Mouse (Mus musculus): ENCODE results near the gene Osbpl9.
A peak's percentile ranks its signal among the peaks of the same experiment; 100 is the strongest.

Osbpl9 gene

DNA sequence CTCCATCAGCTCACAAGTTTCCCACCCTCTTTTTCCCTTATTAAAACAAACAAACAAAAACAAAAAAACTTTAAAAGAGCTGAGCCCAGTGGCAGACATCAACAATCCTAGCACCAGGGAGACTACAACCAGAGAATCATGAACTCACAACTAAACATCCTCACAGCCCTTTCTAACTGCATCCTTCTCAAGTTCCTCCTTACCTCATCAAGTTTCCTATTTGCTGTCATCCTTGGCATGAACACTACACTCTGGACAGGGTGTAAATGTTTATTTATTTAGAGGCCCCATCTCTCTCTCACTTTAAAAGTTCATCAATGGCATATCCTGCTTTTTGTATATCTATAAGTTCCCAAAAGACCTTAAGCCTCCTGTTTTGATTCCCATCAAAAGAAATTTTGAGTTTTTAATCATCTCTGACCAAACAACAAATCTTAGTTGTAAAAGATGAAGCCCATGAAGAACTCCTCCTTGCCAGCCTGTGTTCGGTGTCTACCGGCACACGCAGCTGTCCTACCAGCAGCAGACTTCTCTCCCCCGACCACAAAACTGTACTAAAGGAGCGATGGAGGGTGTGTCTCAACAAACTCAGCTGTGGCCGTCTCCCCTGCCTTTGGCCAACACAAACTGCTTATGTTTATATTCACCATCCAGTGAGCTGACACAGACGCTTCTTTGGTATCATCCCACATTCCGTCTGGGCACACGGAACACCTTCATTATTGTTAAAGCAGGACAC, 98.8 kb downstream of the Osbpl9 start:
- no peak for DNase-seq (ENCODE audit: low spot score)

DNA sequence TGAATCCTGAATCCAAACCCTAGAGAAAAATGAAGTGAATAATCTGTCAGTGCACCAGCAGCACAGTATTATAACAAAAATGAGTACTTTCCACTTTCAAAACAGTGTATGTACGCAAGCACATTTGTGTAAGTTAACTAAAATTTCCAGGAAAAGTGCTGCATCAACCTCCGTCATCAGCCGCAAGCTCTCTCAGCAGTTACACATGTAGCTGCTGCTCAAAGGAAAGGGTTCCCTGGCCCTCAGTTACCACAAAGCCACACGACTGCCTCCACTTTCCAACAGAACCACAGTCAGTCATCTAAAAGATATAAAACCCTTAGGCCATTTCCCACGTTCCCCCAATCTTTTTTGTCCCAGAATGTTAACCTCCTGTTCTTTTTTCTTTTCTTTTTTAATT, 99.5 kb downstream of the Osbpl9 start:
- no peak for DNase-seq (ENCODE audit: low spot score)

DNA sequence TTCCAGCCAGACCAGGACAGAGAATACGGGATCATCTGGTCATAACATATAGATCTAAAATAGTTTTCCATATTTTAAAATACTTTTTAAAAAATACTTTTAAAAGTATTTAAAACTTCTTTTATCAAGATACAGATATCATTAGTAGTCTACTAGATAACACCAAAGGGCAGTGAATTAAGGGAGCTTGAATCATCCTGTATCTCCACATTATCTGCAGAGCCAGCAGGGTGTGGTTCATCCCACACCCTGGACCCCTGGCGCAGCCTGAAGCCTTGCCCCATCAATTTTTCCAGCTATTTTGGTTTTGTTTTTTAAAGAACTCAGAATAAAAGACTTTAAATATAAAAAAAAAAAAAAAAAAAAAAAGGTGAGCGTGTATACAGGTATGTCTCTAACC, 103.2 kb downstream of the Osbpl9 start:
- DNase-seq (ENCODE audit: low spot score): no peak

DNA sequence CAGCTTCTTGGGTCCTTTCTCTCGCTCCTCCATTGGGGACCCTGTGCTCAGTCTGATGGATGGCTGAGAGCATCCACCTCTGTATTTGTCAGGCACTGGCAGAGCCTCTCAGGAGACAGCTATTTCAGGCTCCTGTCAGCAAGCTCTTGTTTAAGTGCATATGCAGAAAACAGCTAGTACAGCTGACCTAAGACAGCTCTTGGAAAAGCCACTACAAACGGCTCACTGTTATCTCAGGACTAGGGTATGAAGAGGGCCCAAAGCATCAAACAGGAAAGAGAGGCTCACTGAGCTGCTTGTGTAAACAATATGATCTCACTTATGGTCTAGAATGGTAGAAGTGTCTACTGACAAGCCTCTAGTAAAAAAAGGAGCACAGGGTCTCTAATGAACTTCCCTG, 107.8 kb downstream of the Osbpl9 start:
- DNase-seq (ENCODE audit: low spot score): no peak

DNA sequence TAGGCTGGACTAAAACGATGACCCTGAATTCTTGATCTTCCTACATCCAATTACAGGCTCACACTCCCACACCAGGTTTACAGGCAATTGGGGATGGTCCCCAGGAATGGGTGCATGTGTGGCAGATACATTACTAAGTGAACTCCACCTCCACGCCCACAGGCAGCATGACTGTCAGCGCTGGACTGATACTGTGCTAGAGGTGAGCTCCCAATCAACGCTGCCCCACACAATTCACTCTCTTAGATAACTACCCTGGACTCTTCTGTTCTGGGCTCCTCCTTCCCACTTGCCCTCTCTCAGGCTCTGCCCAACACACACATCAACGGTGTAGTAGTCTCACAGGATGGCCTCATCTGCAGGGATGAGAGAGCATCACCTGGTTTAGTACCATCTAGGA, 109.7 kb downstream of the Osbpl9 start:
- DNase-seq (ENCODE audit: low spot score): no peak

DNA sequence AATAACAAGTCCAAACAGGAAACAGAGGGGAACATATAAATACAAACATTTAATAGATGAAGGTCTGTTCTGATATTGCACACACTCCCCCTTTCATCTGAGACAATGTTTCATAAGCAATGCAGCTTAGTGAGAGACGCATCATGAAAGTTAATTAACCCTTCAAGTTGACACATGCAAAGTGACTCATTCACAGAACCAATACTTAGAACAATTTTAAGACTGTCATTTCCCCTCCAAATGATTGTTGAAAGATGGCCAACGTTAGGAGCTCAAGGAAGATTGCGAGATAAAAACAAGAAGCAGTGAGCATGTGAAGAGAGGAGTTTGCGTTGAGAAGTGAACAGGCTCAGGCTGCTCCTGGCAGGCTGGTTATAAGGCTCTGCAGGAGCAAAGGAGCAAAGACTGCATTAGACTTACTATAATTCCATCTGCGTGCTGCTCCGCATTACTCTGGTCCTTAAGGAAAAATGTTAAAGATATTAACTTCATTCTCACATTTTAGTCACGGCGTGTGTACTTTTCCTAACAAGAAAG, 110.8 kb downstream of the Osbpl9 start:
- no peak for DNase-seq (ENCODE audit: low spot score)

DNA sequence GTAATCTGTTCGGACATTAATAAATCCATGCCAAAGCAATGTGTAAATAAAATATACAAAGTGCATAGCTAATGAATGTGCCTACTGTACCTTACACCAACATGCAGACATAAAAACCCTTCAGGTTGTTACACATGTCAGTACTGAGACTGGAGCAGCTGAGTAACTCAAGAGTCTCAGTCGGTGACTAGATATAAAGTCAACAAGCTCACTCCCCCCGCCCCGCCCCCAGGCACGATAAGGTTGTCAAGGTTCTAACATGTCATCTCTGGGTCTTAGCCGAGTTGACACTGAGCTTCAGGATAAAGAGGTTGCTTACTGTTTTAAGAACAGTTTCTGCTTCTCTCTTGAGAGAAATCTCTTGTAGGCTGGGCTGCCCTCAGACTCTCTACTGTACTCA, 112.1 kb downstream of the Osbpl9 start:
- peak; percentile 59 for DNase-seq (ENCODE audit: low spot score)

DNA sequence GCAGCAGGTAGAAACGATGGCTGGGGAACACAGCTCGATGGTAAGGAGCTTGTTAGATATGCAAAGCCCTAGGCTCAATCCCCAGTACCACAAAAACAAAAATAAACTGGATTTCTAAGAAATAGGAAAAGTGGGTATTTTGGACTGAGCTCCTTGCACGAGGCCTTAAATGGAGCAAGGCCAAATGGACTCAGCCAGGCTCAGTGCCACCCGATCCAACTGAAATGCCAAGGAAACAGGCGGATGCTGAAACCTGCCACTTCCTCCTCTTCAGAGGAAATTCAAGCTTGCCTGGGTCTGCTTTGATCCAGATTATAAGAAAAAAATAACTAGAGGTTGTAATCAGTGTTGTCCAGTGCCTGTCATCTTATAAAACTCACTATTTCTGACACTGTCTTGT, 112.9 kb downstream of the Osbpl9 start:
- no peak for DNase-seq (ENCODE audit: low spot score)

DNA sequence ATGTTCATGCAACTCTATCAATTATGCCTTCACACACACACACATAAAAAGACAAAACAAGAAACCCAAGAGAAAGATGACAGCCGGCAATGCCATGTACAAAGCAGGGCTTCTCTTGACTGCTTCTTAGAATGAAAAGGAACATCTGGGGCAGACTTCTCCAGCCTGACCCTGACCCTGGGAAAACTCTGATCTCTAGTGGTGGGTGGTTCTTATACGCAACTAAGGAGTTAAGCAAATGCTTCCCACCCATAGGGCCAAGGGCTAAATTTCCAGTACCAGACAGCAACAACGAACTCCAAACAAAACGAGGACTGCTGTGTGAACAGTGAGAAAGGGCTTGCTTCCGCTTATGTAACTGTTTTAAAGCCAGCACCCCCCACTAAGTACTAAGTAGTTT, 122.0 kb downstream of the Osbpl9 start:
- no peak for DNase-seq (ENCODE audit: low spot score)

DNA sequence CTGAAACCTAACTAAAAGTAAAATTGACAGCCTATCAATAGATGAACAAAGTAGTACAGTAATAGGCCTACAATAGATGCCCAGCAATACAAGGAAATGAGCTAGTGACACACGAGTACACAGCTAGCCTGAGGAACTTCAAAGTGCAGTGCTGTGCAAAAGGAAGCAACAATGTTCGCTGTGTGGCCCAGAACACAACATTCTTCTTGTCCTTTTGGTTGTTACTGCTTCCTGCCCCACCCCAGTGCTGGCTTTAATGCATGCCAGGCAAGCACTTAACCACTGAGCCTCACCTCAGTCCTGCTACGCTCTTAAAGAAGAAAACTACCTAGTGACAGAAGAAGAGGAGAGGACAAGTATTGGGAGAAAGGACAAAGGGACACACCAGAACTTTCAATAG, 122.4 kb downstream of the Osbpl9 start:
- no peak for DNase-seq (ENCODE audit: low spot score)

DNA sequence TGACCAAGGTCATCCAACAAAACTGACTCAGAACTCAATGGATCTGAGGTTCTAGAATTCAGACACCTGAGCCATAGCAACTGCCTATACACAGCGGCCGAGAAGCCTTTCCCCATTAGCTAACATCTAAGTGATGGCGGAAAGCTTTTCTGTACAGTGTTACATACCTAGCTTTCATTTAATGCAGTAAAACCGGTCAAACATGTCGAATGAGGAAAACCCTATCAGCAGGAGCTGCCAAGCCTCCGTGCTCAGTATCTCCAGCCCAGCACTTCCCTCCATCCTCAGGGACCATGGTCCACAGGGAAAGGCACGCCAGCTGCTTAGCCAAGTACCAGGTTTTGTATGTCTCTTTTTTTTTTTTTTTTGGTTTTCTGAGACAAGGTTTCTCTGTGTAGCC, 123.1 kb downstream of the Osbpl9 start:
- DNase-seq (ENCODE audit: low spot score): peak; percentile 23

DNA sequence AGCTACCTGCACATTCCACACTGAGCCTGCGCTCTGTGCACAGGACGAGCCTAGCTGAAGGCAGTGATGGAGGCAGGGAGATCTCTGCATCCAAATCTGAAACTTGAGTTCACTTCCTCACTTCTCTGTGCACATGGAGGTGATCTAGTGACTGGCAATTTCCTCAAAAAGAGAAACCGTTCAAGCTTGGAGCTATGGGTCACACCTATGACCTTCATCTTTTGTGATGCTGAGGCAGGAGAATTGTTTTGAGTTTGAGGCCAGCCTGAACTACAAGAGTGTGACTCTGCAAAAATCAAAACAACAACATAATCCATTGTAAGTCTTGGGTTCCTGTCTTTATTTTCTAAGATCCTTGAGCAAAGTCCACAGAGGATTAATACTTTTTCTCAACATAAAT, 128.8 kb downstream of the Osbpl9 start:
- no peak for DNase-seq (ENCODE audit: low spot score)

DNA sequence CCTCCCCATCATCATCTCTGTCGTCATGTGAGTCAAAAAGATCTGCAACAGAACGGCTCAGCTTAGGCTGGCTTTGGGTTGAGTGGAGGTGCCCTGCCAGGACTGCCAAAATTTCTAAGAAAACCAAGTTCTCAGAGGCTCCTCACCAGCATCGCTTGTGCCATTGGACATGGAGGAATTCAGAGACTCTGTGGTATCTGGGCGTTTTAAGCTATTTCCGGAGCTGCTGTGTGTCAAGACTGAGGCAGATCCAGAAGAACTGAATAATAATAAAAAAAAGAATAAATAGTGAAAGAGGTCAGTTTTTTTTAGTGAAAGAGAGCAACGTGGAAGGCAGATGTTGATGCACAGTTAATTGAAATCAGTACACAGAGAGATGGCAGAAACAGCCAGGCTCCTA, 129.2 kb downstream of the Osbpl9 start:
- DNase-seq (ENCODE audit: low spot score): no peak

DNA sequence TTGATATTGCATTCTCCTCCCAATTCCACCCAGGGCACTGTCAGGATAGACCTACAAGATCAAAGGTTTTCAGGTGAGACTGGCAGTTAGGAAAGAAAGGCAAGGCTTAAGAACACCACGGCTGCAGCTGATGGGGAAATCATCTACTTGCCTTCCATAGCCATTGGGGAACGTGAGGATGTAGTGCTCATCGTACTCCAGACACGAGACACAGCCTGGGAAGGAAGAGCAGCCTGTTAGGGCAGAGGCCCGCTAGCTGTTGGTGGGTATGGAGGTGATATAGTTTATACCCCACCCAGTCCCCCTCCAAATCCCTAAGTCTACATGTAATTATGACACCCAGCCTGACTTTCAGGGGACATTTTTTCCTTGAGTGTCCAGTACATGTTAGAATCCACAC, 136.4 kb downstream of the Osbpl9 start:
- no peak for DNase-seq (ENCODE audit: low spot score)

DNA sequence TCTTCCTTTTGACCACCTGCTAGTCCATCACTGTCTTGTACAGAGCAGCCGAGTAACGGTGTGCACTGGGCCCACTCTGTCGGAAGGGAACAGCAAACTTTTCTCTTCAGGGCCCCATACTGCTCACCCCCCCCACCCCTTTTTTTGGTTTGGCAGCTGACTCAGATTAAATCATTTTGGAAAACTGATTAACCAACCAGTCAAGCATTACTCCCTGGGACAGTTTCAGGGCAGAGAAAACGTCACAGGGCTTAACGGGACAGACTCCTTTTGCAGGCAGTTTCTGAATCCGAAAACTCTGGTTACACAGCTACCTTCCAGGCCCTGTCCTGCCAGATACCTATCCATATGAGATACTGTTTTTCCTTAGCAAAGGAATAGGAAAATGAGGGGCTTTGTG, 137.1 kb downstream of the Osbpl9 start:
- DNase-seq (ENCODE audit: low spot score): no peak

DNA sequence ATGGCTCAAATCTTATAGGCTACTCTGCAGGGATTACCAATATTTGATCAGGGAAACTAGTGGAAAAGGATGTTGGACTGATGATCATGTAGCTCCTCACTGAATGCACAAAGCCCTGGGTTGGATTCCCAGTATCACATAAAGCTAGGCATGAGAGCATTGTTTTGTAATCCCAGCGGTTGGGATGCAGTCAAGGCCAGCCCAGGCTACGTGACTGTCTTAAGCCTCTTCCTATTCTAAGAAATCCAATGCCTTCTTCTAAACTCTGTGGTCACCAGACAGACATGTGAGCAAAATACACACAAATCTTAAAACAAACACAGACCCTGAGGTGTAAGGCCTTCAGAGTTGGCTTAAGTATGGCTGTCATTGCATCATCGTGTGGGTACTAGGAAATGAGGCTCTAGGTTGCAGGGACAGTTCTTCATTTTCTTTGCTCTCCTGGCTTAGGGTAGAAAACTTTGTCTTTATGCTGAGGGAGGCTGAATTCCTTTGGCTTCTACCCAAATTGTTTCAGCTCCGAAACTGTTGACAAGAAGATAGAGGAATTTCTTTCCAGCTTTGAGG, 142.7 kb downstream of the Osbpl9 start:
- DNase-seq (ENCODE audit: low spot score): no peak

DNA sequence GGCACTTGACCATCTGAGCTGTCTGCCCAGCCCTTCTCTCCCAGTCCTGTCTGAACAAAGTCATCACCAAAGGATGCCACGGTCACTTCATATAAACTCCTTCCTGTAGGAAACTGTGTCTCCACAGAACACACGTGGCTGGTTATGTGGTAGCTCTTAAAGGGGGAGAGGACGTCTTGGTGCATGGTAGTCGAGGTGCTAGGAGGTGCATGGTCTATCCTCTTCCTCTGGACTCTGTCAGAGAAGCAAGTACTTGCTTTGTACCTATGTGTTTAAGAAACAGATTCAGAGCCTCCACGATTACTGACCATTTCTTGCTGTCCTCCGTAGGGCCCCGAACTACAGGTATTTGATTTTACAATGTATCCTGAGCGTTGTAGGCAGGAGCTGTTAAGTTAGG, 144.4 kb downstream of the Osbpl9 start:
- DNase-seq (ENCODE audit: low spot score): no peak

DNA sequence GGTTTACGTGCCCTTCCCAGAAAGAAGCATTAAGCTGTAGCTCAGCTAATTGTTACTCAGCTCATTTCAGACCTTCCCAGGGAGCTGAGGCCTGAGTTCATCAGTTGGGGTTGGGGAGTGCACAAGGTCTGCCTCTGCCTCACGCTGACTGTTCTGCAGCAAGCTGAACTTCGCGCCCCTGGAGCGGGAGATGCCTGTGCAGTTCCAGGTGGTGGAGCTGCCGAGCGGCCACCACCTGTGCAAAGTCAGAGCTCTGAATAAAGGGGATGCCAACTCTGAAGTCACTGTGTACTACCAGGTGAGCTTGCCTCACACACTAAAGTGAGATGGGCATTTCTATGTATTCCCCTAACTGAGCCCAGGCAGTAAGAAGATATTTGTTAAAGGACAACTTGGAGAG, 145.7 kb downstream of the Osbpl9 start:
- no peak for DNase-seq (ENCODE audit: low spot score)

DNA sequence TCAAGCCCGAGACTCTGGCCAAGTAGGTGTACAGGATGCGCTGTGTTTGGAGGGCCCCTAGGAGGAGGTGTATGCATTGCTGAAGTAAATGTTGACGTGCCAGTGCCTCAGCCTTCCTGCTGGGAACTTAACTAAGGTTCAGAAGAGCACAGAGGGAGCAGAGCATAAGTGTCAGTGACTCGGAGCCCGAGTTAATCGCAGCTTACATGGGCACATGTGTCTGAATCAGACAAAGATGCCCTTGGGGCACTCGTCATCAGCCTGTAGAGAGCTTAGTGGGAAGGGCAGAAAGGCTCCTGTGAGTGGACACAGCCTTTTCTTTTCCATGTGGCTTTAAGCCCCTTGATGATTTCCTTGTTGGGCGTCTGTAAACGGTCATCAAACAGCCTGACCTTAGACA, 148.1 kb downstream of the Osbpl9 start:
- no peak for DNase-seq (ENCODE audit: low spot score)

DNA sequence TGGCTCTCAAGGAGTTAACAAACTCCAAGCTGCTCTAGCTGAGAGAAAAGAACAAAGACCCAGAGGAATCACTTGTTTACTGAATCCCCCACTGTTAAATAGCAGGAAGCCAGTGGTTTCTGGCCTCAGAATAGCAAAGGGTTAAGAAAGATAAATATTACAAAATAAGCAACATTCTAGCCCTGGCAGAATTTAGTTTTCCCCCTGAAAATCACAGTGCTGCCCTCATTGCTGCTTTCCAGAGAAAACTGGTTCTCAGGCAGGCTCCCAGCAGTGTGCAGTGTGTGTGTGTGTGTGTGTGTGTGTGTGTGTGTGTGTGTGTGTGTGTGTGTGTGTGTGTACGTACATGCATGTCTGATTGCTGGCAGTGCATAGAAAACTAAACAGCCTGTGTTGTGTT, 149.8 kb downstream of the Osbpl9 start:
- DNase-seq (ENCODE audit: low spot score): no peak

DNA sequence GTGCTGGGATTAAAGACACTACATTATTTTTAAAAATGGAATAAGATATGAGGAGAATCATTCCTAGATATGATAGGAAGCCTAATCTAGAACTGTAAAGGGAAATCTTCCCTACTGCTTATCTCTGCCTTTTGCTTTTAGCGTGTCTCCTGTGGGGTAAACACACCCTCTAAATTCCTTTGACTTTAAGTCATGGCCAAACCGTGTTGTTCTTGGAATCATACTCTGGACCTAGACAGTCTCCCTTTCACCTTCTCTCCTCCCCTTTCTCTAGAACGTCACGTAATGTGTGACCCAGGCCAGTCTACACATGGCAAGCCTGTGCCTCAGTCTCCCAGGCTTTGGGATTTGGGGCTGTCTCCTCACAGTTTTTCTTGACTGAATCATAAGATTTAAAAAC, 153.8 kb downstream of the Osbpl9 start:
- no peak for DNase-seq (ENCODE audit: low spot score)

DNA sequence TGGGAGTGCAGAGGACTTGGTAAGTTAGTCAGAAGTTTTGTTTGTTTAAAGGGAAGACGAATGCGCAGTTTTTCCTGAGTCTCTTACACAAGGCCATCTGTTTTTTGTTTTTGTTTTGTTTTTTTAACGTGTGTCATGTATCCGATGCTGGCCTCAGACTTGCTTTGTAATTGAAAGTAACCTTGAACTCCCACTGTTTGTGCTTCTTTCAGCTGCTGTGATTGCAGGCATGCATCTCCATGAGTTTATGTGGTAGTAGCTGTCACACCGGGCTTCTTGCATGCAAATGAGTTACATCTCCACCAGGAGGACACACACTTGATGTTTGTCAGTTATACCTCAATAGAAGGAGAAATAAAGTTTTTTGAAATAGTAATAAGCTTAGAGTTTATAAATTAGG, 158.3 kb downstream of the Osbpl9 start:
- no peak for DNase-seq (ENCODE audit: low spot score)

DNA sequence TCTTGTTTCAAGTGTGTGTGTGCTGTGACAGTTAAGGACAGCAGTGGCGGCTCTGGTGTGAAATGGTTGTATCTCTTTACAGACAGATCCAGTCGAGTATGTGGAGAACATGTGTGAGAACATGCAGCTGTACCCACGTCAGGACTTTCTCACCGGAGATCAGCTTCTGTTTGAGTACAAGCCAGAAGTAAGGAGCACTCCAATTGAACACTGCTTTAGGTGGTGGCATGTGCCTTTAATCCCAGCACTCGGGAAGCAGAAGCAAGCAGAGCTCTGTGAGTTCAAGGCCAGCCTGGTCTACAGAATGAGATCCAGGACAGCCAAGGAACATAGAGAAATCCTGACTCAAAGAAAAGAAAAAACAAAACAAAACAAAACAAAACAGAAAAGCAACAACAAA, 158.8 kb downstream of the Osbpl9 start:
- no peak for DNase-seq (ENCODE audit: low spot score)

DNA sequence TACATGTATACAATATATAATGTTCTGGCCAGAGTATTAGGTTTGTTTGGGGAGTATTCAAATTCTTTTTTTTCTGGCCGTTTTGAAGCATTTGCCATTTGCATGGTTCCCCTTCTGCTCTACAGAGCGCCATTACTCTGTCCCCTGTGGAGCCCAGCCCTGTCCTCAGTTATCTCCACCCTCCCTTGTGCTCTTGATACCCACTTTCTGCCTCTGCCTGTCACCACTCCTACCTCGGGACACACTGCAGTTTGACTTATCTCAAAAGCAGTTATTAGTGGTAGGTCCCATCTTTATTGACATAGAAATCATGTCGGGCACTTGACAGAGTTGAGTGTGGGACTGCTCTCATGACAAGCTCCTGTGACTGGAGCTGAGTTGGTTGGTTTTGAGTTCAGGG, 159.3 kb downstream of the Osbpl9 start:
- DNase-seq (ENCODE audit: low spot score): no peak

Measured in urinary bladder, postnatal 14 days (tissue).